Mouse (Mus musculus): ENCODE results near the gene Pkn1. TPM values are rescaled to one million over a fixed set of nuclear protein-coding genes. Genes with fewer than 3 reads are reported as not detected.

Gene Pkn1
- polyA plus RNA-seq, 1 experiment from 2014 or later, result 24.6 TPM

DNA sequence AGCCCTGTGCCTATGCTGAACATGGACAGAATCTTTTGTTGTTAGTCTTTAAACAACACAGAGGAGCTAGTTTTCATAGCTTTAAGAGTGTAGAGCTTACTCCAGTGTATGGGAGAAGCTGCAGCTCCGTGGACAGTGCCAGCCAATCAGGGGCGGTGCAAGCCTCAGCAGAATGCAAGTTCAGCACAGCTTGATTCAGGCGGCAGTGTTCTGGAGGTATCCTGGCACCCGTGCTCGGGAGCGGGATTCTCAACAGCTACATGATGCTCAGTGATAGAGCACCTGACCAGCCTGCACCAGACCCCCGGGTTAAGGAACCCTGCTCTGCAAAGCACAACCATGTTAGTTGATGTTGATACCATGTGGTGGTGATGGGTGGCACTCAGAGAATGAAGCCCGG, 38.4 kb downstream of the Pkn1 start:
- WGBS, result 7% methylated on average over 8 of the region's 8 CpGs
- Histone ChIP-seq H3K9ac (replicated peaks) (peak overlapping the region; percentile 0; the same call in 1 of the 2 replicates), H3K9me3 (replicated peaks) (no peaks in the 10 kb centered on the region), H3K4me2 (peak overlapping the region; percentile 29), H3K27me3 (replicated peaks) (no peaks in the 10 kb centered on the region), H3K27ac (replicated peaks) (peak overlapping the region; percentile 37), H3K4me1 (peaks cover 42% of the 10 kb centered on the region), H3K4me3 (replicated peaks) (no peak overlapping the region), H3K36me3 (no peaks in the 10 kb centered on the region)
- peak; percentile 47; the same call in 1 of the 2 replicates for ATAC-seq (ENCODE audit: low FRiP score)

GRCm38 (mm10) chr8:83656484-83657246, 42.3 kb downstream of the Pkn1 start:
- Histone ChIP-seq H3K9ac (replicated peaks) (no peak overlapping the region), H3K27me3 (replicated peaks) (no peaks in the 10 kb centered on the region), H3K4me3 (replicated peaks) (no peak overlapping the region), H3K4me1 (peaks cover 45% of the 10 kb centered on the region), H3K36me3 (no peaks in the 10 kb centered on the region), H3K4me2 (no peak overlapping the region), H3K27ac (replicated peaks) (no peak overlapping the region), H3K9me3 (replicated peaks) (no peaks in the 10 kb centered on the region)
- 86% methylated on average over 13 of the region's 13 CpGs for WGBS
- no peak for ATAC-seq (ENCODE audit: low FRiP score)

DNA sequence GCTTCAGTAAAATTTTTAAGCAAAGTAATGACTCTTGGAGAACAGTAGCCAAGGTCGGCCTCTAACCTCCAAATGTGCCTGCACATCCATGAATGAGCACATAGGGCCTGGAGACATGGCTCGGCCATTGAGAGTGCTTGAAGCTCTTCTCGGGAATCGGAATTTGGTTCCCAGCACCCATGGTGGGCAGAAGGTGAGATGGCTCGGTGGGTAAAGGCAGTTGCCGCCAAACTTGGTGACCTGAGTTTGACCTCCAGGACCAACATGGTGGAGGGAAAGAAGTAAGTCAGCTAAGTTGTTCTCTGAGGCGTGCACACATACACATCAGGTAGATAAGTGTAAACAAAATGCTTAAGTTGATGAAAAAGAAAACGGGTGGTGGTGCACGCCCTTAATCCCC, 42.9 kb downstream of the Pkn1 start:
- no peak overlapping the region for H3K9ac ChIP-seq (replicated peaks)
- H3K9me3 ChIP-seq (replicated peaks), result no peaks in the 10 kb centered on the region
- H3K27me3 ChIP-seq (replicated peaks), result no peaks in the 10 kb centered on the region
- peaks cover 40% of the 10 kb centered on the region for H3K4me1 ChIP-seq
- H3K4me2 ChIP-seq, result no peak overlapping the region
- no peak overlapping the region for H3K27ac ChIP-seq (replicated peaks)
- no peak for ATAC-seq (ENCODE audit: low FRiP score)
- WGBS, result 93% methylated on average over 9 of the region's 9 CpGs
- no peak overlapping the region for H3K4me3 ChIP-seq (replicated peaks)
- no peaks in the 10 kb centered on the region for H3K36me3 ChIP-seq

- ATAC-seq (ENCODE audit: low FRiP score), result no peak
- WGBS, result 94% methylated on average over 6 of the region's 6 CpGs
- H3K9ac ChIP-seq (replicated peaks), result no peak overlapping the region
- H3K27ac ChIP-seq (replicated peaks), result no peak overlapping the region
- H3K4me1 ChIP-seq, result peaks cover 27% of the 10 kb centered on the region
- H3K36me3 ChIP-seq, result no peaks in the 10 kb centered on the region
- no peaks in the 10 kb centered on the region for H3K27me3 ChIP-seq (replicated peaks)
- no peak overlapping the region for H3K4me3 ChIP-seq (replicated peaks)
- H3K9me3 ChIP-seq (replicated peaks), result no peaks in the 10 kb centered on the region
- no peak overlapping the region for H3K4me2 ChIP-seq
Measured at GRCm38 (mm10) chr8:83654725-83655124, 44.3 kb downstream of the Pkn1 start.

DNA sequence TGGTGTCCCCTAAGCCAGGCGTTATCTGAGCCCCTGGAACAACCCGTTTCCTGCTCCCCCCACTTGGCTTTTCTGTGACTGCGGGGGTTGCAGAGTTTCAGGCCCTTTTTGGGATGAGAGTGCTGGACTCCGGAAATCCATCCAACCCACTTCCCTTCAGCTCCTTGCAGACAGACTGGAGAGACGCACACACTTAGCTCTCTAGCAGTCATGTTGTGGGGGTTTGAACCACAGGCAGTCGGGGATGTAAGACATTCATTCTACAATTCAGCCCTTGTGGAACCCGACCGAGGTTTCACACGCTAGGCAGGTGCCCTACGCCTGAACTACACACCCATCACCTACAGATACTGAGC, 45.3 kb downstream of the Pkn1 start:
- peak overlapping the region; percentile 75 for H3K27ac ChIP-seq (replicated peaks)

DNA sequence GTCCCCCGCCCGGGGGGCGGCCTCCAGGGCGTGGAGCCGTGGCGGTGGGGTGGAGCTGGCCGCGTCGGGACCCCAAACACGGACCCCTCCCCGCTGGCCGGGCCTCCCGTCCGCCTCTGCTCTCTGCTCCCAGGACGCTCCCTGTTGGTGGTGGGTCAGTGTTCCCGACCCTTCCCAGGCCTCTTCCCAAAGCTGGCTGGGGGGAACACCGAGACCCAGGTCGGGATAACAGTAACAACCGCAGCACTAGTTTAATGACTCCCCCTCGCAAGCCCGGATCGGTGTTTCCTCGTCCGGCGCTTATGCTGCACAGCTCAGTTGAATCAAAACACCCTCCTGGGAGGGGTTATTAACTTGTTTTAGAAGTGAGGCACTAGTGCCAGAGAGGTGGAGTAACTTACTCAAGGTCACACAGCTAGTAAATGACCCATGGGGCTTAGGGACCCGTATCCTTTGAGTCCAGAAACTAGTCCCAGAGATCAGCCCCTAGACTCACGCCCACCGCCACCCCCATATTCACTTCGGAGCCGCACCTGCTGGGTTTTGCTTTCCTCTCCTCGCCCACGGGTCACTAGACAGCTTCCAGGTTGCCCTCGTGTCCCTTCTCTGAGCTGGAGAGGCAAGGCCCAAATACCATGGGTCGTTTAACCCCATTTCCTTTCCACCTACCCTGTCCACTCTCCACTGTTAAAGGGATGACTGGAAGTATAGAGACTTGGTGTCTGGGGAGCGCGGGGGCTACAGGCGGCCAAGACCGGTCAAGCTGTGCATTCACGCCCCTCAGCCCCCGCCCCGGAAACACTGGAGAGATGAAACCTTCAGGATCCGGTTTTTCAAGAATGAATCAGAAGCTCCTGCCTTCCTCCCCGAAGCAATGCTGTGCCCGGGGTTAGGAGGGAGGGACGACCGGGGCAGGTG, 46.0 kb downstream of the Pkn1 start:
- peak overlapping the region; percentile 91 for H3K4me2 ChIP-seq
- peaks cover 26% of the 10 kb centered on the region for H3K4me1 ChIP-seq
- H3K27ac ChIP-seq (replicated peaks), result peak overlapping the region; percentile 75
- peak overlapping the region; percentile 73 for H3K9ac ChIP-seq (replicated peaks)
- H3K27me3 ChIP-seq (replicated peaks), result no peaks in the 10 kb centered on the region
- H3K36me3 ChIP-seq, result no peaks in the 10 kb centered on the region
- H3K4me3 ChIP-seq (replicated peaks), result peak overlapping the region; percentile 80
- no peaks in the 10 kb centered on the region for H3K9me3 ChIP-seq (replicated peaks)
- ATAC-seq (ENCODE audit: low FRiP score), result no peak; the same call in none of the 2 replicates
- WGBS, result 2% methylated on average over 41 of the region's 46 CpGs

More for the DNA sequence above, 45.3 kb downstream of the Pkn1 start:
- peak overlapping the region; percentile 91 for H3K4me2 ChIP-seq
- WGBS, result 54% methylated on average over 10 of the region's 10 CpGs
- ATAC-seq (ENCODE audit: low FRiP score), result no peak
- H3K27me3 ChIP-seq (replicated peaks), result no peaks in the 10 kb centered on the region
- no peaks in the 10 kb centered on the region for H3K36me3 ChIP-seq
- H3K9ac ChIP-seq (replicated peaks), result peak overlapping the region; percentile 73
- peak overlapping the region; percentile 80 for H3K4me3 ChIP-seq (replicated peaks)
- peaks cover 26% of the 10 kb centered on the region for H3K4me1 ChIP-seq
- no peaks in the 10 kb centered on the region for H3K9me3 ChIP-seq (replicated peaks)

DNA sequence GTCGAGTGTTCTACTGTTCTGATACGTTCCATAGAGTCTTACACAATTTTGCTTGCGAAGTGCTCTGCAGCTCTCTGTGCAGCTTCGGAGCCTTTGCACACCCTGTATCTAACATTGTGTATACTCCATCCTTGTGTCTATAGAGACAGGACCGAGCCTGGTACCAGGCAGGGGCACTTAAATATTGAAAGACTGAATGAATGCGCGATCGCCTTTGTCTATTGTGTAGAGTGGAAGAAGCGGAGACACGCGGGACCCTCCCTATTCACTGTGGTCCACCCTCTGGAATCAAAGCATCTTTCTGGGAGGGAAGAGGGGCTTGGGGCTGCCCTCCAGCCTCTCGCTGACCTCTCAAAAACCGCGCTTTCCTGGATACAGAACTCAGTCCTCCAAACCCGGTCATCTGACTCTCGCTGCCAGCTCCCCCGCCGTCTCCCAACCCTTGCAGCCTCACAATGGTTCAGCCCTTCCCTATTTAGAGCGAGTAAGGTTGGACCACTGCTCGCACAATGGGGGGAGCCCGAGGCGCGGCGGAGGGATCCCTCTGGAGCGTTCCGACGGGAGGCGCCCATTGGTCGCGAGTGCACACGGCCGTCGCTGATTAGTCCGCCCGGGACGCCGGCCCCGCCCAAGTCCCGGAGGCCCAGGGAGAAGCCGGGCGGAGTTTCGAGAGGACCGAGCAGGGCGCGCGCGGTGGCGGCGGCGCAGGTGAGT, 46.8 kb downstream of the Pkn1 start, which contains the start of gene Gipc1:
Gipc1 (plus strand) TSS at position 648 of the 714 bp plus-strand sequence.
- Histone ChIP-seq H3K4me3 (replicated peaks) (peak within 1 kb of the TSS; percentile 80), H3K27me3 (replicated peaks) (no peaks in the 10 kb centered on the region), H3K36me3 (no peaks in the 10 kb centered on the region), H3K4me2 (peak within 1 kb of the TSS; percentile 91), H3K4me1 (peaks cover 26% of the 10 kb centered on the region), H3K9me3 (replicated peaks) (no peaks in the 10 kb centered on the region), H3K9ac (replicated peaks) (peak within 1 kb of the TSS; percentile 73), H3K27ac (replicated peaks) (peak within 1 kb of the TSS; percentile 85)
- ATAC-seq (ENCODE audit: low FRiP score), result peak; percentile 96
- 4% methylated on average over 48 of the region's 50 CpGs for WGBS

GRCm38 (mm10) chr8:83649699-83650098, 49.3 kb downstream of the Pkn1 start:
- H3K27ac ChIP-seq (replicated peaks), result no peak overlapping the region
- no peak overlapping the region for H3K4me3 ChIP-seq (replicated peaks)
- no peak overlapping the region for H3K9ac ChIP-seq (replicated peaks)
- ATAC-seq (ENCODE audit: low FRiP score), result no peak
- H3K4me2 ChIP-seq, result no peak overlapping the region
- H3K36me3 ChIP-seq, result no peaks in the 10 kb centered on the region
- 95% methylated on average over 6 of the region's 6 CpGs for WGBS
- peaks cover 19% of the 10 kb centered on the region for H3K4me1 ChIP-seq
- no peaks in the 10 kb centered on the region for H3K9me3 ChIP-seq (replicated peaks)
- no peaks in the 10 kb centered on the region for H3K27me3 ChIP-seq (replicated peaks)

GRCm38 (mm10) chr8:83648031-83648430, 50.9 kb downstream of the Pkn1 start:
- H3K27me3 ChIP-seq (replicated peaks), result no peaks in the 10 kb centered on the region
- WGBS, result 94% methylated on average over 4 of the region's 4 CpGs

GRCm38 (mm10) chr8:83647511-83647910, 51.5 kb downstream of the Pkn1 start:
- WGBS, result 96% methylated on average over 11 of the region's 11 CpGs
- Histone ChIP-seq H3K36me3 (no peaks in the 10 kb centered on the region), H3K4me2 (no peak overlapping the region), H3K27ac (replicated peaks) (no peak overlapping the region), H3K9ac (replicated peaks) (no peak overlapping the region), H3K9me3 (replicated peaks) (no peaks in the 10 kb centered on the region), H3K4me1 (peaks cover 4% of the 10 kb centered on the region; the same call in 1 of the 2 replicates), H3K4me3 (replicated peaks) (no peak overlapping the region), H3K27me3 (replicated peaks) (no peaks in the 10 kb centered on the region)
- ATAC-seq (ENCODE audit: low FRiP score), result no peak

More at GRCm38 (mm10) chr8:83648031-83648430, 50.9 kb downstream of the Pkn1 start:
- H3K27ac ChIP-seq (replicated peaks), result no peak overlapping the region
- no peak for ATAC-seq (ENCODE audit: low FRiP score)
- H3K36me3 ChIP-seq, result no peaks in the 10 kb centered on the region
- no peak overlapping the region for H3K4me3 ChIP-seq (replicated peaks)
- no peak overlapping the region for H3K4me2 ChIP-seq
- H3K4me1 ChIP-seq, result peaks cover 6% of the 10 kb centered on the region
- H3K9ac ChIP-seq (replicated peaks), result no peak overlapping the region
- H3K9me3 ChIP-seq (replicated peaks), result no peaks in the 10 kb centered on the region

DNA sequence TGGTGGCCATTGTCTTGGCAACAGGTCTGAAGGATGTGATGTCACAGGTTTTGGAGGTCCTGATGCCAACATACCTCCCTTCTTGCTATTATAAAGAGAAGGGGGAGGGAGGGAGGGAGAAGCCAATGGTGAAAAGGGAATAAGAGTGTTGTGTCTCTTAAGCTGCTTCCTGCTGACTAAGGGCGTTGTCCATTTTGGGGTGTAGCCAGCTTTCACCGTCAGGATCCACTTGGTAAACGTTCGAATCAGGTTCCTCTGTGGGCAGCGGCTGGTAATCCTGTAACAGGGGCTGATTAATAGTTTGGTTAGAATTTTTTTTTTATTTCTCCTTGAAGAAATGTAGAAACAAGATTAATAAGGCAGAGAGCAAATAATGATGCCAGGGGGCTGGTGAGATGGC, 59.3 kb downstream of the Pkn1 start:
- H3K36me3 ChIP-seq, result no peaks in the 10 kb centered on the region
- H3K9ac ChIP-seq (replicated peaks), result no peak overlapping the region
- H3K4me1 ChIP-seq, result no peaks in the 10 kb centered on the region
- H3K4me3 ChIP-seq (replicated peaks), result no peak overlapping the region
- no peak for ATAC-seq (ENCODE audit: low FRiP score)
- no peaks in the 10 kb centered on the region for H3K27me3 ChIP-seq (replicated peaks)
- no peak overlapping the region for H3K4me2 ChIP-seq
- no peaks in the 10 kb centered on the region for H3K9me3 ChIP-seq (replicated peaks)
- H3K27ac ChIP-seq (replicated peaks), result no peak overlapping the region
- 75% methylated on average over 5 of the region's 5 CpGs for WGBS

Measured in neural tube, embryonic 15.5 days (tissue).